ENCODE assay signal across 11 mouse cellular contexts in the genomic region with DNA sequence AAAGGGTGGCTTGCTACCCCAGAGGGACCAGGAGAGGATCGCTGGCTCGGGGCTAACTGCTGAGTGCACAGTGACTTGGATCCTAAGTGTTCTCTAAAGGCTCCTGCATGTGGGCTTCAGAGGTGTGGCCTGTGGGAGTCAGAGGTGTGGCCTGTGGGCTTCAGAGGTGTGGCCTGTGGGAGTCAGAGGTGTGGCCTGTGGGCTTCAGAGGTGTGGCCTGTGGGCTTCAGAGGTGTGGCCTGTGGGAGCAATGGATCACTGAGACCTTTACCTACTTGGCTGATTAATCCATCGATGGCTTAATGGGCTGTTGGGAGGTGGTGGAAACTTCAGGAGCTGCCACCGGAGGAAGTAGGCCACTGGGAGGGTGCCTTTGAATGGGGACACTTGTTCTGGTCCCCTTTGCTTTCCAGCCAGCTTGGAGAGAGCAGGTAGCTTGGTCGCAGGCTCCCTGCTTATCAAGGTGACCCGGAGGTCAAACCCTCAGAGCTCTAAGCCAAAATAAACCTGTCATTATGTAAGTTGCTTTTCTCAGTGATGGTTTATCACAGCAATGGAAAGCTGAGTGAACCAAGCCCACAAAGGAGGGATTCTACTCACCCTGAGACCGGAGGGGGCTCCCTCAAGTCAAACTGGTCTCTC. TPM values are rescaled to one million over a fixed set of nuclear protein-coding genes. Genes with fewer than 3 reads are reported as not detected.
DNase-seq lines count a peak whose midpoint lies in the region; ATAC-seq lines count a peak whose summit lies in the region.
"Had no signal": no experiment of that assay in that cellular context is flagged by ENCODE, and none has a peak within 500 bp of the region (broad histone marks: within the 10 kb centered on the region; RNA-seq: fewer than 3 reads in every experiment).

No protein-coding gene starts in this region.

- H3K36me3 ChIP-seq in heart, embryonic 14.5 days (ENCODE audit: control insufficient read depth, insufficient read depth, low read length), result no peaks in the 10 kb centered on the region
- H3K36me3 ChIP-seq: midbrain, embryonic 15.5 days had no signal

- 0 out of 2 replicates have a peak overlapping the region, but pooled peaks have one; percentile 36 for H3K9ac ChIP-seq in heart, embryonic 14.5 days (ENCODE audit: low read length)
- H3K9ac ChIP-seq: midbrain, embryonic 15.5 days had no signal

- 23% methylated on average over 7 of the region's 7 CpGs for WGBS in heart, embryonic 14.5 days

- 0 out of 2 replicates have a peak, but pooled peaks cover 2% of the 10 kb centered on the region for H3K9me3 ChIP-seq in heart, embryonic 14.5 days (ENCODE audit: control insufficient read depth, low read length)
- H3K9me3 ChIP-seq: midbrain, embryonic 15.5 days had no signal

- H3K4me1 ChIP-seq in heart, embryonic 14.5 days (ENCODE audit: control insufficient read depth in 2 of 2, insufficient read depth in 2 of 2, low read length in 2 of 2), result peaks cover 16 to 17% of the 10 kb centered on the region in 2 experiments
- H3K4me1 ChIP-seq: midbrain, embryonic 15.5 days had no signal

- no peak overlapping the region for H3K4me3 ChIP-seq in heart, embryonic 14.5 days (ENCODE audit: control insufficient read depth in 1 of 2, insufficient read depth in 1 of 2, low read depth in 1 of 2, low read length in 2 of 2)
- H3K4me3 ChIP-seq: midbrain, embryonic 15.5 days had no signal

- no peak for DNase-seq in heart, adult 9 months (ENCODE audit: low spot score in 2 of 2)
- DNase-seq in ES-CJ7 (ENCODE audit: low read depth, low spot score), result peak; percentile 68
- DNase-seq in cerebellum, adult 18-20 months, result no peak
- no peak for DNase-seq in ovary, postnatal 14 days (ENCODE audit: low spot score)
- DNase-seq in cerebellum, postnatal 25 days, result no peak

- peak overlapping the region in 1 of 2 experiments; percentile 24; a peak in 1 of 4 replicates for H3K27ac ChIP-seq in heart, embryonic 14.5 days (replicated peaks in 1 of 2; ENCODE audit: control insufficient read depth in 1 of 2, insufficient read depth in 1 of 2, low read depth in 2 of 2, low read length in 2 of 2)
- H3K27ac ChIP-seq: midbrain, embryonic 15.5 days had no signal

- peaks cover 10% of the 10 kb centered on the region; the same call in 1 of the 2 replicates for H3K27me3 ChIP-seq in heart, embryonic 14.5 days (ENCODE audit: control insufficient read depth, insufficient read depth, low read length)
- H3K27me3 ChIP-seq: midbrain, embryonic 15.5 days had no signal

- peak overlapping the region; percentile 5; the same call in 1 of the 2 replicates for H3K4me2 ChIP-seq in heart, embryonic 14.5 days (ENCODE audit: low read length)
- H3K4me2 ChIP-seq: midbrain, embryonic 15.5 days had no signal

- ATAC-seq in heart, embryonic 14.5 days (ENCODE audit: insufficient number of reproducible peaks, insufficient read depth, low FRiP score, low read depth), result no peak
- peak; percentile 82 for ATAC-seq in erythroid progenitor cell, adult 5-6 weeks (replicated peaks; ENCODE audit: low FRiP score, poor library complexity, severe bottlenecking)
- ATAC-seq in megakaryocyte, adult 5-6 weeks (ENCODE audit: poor library complexity, severe bottlenecking), result peak; percentile 66
- ATAC-seq: midbrain, embryonic 15.5 days had no signal

RNA-seq across cellular contexts. Expression of gene Padi1, which starts 14.7 kb away (rescaled TPM):
- 0.09 TPM in 1 of 2 replicates, not detected in the other for polyA plus RNA-seq in heart, embryonic 14.5 days (2014; fragmentation: Nextera tagmentation; extraction: Ambion mirVana)
- total RNA-seq in erythroid progenitor cell, adult 5-6 weeks (2015; ENCODE audit: low replicate concordance), result not detected in 2 replicates
- not detected in 2 replicates for total RNA-seq in erythroid progenitor cell, adult 5-6 weeks (2017; ENCODE audit: low replicate concordance)
- not detected in 2 replicates for total RNA-seq in megakaryocyte, adult 5-6 weeks (2015)
- not detected in 2 replicates for total RNA-seq in megakaryocyte, adult 5-6 weeks (2017)
- polyA plus RNA-seq: heart, postnatal 0 days had no signal

RNA-seq across cellular contexts. Expression of gene Padi2, which starts 45.9 kb away (rescaled TPM):
- 0.89 and 1.2 TPM in 2 replicates for polyA plus RNA-seq in heart, embryonic 14.5 days (2014; fragmentation: Nextera tagmentation; extraction: Ambion mirVana)
- total RNA-seq in erythroid progenitor cell, adult 5-6 weeks (2015; ENCODE audit: low replicate concordance), result 1.1 and 3.4 TPM in 2 replicates
- 1.3 and 3.5 TPM in 2 replicates for total RNA-seq in erythroid progenitor cell, adult 5-6 weeks (2017; ENCODE audit: low replicate concordance)
- total RNA-seq in megakaryocyte, adult 5-6 weeks (2015), result 53.2 and 54.0 TPM in 2 replicates
- total RNA-seq in megakaryocyte, adult 5-6 weeks (2017), result 53.5 and 56.7 TPM in 2 replicates

RNA-seq across cellular contexts. Expression of gene Padi3, which starts 49.8 kb away (rescaled TPM):
- not detected in 2 replicates for polyA plus RNA-seq in heart, embryonic 14.5 days (2014; fragmentation: Nextera tagmentation; extraction: Ambion mirVana)
- total RNA-seq in erythroid progenitor cell, adult 5-6 weeks (2015; ENCODE audit: low replicate concordance), result not detected in 2 replicates
- not detected in 2 replicates for total RNA-seq in erythroid progenitor cell, adult 5-6 weeks (2017; ENCODE audit: low replicate concordance)
- 0.27 and 0.51 TPM in 2 replicates for total RNA-seq in megakaryocyte, adult 5-6 weeks (2015)
- total RNA-seq in megakaryocyte, adult 5-6 weeks (2017), result 0.26 TPM in 1 of 2 replicates, not detected in the other
- total RNA-seq: left cerebral cortex, adult 8-10 months had no signal
- polyA plus RNA-seq: midbrain, embryonic 15.5 days had no signal

Comparison
In these comparisons a context has a peak if more than half of its experiments do, and no peak if none do; other contexts are left out.
1. RNA of gene Padi2, which starts 45.9 kb away (total RNA-seq): 53.2 to 56.7 TPM in megakaryocyte, adult 5-6 weeks; 1.1 to 3.5 TPM in erythroid progenitor cell, adult 5-6 weeks; every median in the first group is over 10 times any median in the second.